Mouse (Mus musculus) kidney, embryonic 16.5 days (tissue): ENCODE results near the gene Rbm38. TPM values are rescaled to one million over a fixed set of nuclear protein-coding genes. Genes with fewer than 3 reads are reported as not detected.

ENCODE experiments used
- ATAC-seq: fragments of 200-750 bp; cut with Nextera tagmentation; 2 replicates; pipeline ENCODE4 v1.8.0; 2017; ENCODE audit warnings: moderate TSS enrichment; ENCODE audit not compliant: low FRiP score, low TSS enrichment
- H3K27ac ChIP-seq: fragments of 300-500 bp; sonication (generic); 2 replicates; pipeline ENCODE4 v1.5.1; 2014; ENCODE audit warnings: low read length
- H3K27me3 ChIP-seq: fragments of 300-500 bp; sonication (generic); 2 replicates; pipeline ENCODE4 v1.6.1; 2014; ENCODE audit warnings: low read length, control low read depth, mixed read lengths; ENCODE audit not compliant: insufficient read depth
- H3K36me3 ChIP-seq: fragments of 300-500 bp; sonication (generic); 2 replicates; pipeline ENCODE4 v1.6.1; 2014; ENCODE audit warnings: low read length, control low read depth, mixed read lengths; ENCODE audit not compliant: insufficient read depth
- H3K4me1 ChIP-seq: fragments of 300-500 bp; sonication (generic); 2 replicates; pipeline ENCODE4 v1.6.1; 2014; ENCODE audit warnings: low read length, control low read depth, mixed read lengths; ENCODE audit not compliant: insufficient read depth
- H3K4me2 ChIP-seq: fragments of 300-500 bp; sonication (generic); replicated peaks from 2 replicates; pipeline ENCODE4 v1.6.1; 2014; ENCODE audit warnings: low read depth, low read length
- H3K4me3 ChIP-seq: fragments of 300-500 bp; sonication (generic); 2 replicates; pipeline ENCODE4 v1.5.1; 2014; ENCODE audit warnings: mild to moderate bottlenecking, low read length
- H3K9ac ChIP-seq: fragments of 300-500 bp; sonication (generic); replicated peaks from 2 replicates; pipeline ENCODE4 v1.6.1; 2014; ENCODE audit warnings: low read length
- H3K9me3 ChIP-seq: fragments of 300-500 bp; sonication (generic); 2 replicates; pipeline ENCODE4 v1.6.1; 2016; ENCODE audit warnings: low read length, control low read depth
- WGBS: fragments of 180-500 bp; shearing (Covaris S2); extraction: QIAGEN DNeasy Blood & Tissue Kit; methylation state at CpG from one replicate; pipeline ENCODE4 v1.1.7; 2014; 5-methylcytosine and 5-hydroxymethylcytosine counted together
- polyA plus RNA-seq: library from polyadenylated mRNA; unstranded; fragments of >200 nt; fragmentation: Nextera tagmentation; extraction: Ambion mirVana; gene quantifications from 2 replicates; pipeline ENCODE4 v1.2.1, GENCODE M21; 2015

Rbm38 gene
- polyA plus RNA-seq, 1 experiment from 2014 or later: 35.4 TPM

DNA sequence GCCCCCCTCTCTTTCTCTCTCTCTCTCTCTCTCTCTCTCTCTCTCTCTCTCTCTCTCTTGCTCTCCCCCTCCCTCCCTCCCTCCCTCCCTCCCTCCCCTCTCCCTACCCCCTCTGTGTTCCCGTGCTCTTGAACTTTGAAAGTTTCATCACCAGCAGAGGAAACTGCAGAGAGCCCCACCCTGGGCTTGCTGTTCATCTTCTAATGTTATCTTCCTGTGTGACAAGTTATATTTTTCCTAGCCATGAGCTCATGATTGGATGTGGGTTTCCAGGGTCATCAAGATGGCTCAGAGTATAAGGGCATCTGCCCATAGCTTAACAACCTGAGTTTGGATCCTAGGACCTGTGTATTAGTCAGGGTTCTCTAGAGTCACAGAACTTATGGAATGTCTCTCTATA is 42.9 kb downstream of the Rbm38 start:
- no peak for ATAC-seq
- H3K36me3 ChIP-seq: no peaks in the 10 kb centered on the region

DNA sequence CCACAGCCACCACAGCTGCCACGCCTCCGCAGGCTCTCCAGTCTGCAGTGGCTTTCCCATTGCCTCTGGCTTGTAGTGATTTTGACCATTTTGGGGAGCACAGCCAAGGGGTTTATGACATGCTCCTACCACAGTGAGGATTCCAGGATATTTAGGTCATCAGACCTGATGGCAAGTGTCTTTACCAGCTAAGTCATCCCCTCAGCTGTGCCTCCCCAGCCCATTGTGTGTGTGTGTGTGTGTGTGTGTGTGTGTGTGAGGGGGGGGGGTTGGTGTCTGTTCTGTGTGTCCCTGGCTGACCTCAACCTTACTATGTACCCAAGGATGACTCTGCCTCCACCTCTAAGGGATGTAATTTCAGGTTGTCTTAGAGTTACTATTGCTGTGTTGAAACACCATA is 44.6 kb downstream of the Rbm38 start:
- H3K4me3 ChIP-seq: no peak overlapping the region
- H3K27me3 ChIP-seq: no peaks in the 10 kb centered on the region
- no peak overlapping the region for H3K27ac ChIP-seq
- H3K4me1 ChIP-seq: 0 out of 2 replicates have a peak, but pooled peaks cover 3% of the 10 kb centered on the region
- H3K9ac ChIP-seq: no peak overlapping the region
- H3K36me3 ChIP-seq: no peaks in the 10 kb centered on the region
- H3K9me3 ChIP-seq: no peaks in the 10 kb centered on the region; the same call in 1 of the 2 replicates
- WGBS: 95% methylated on average over 2 of the region's 2 CpGs
- no peak overlapping the region for H3K4me2 ChIP-seq
- no peak for ATAC-seq

More for the DNA sequence above, 42.9 kb downstream of the Rbm38 start:
- no CpG with 5 or more reads among the region's 1 CpGs for WGBS
- H3K4me1 ChIP-seq: 0 out of 2 replicates have a peak, but pooled peaks cover 3% of the 10 kb centered on the region
- no peak overlapping the region for H3K27ac ChIP-seq
- no peak overlapping the region for H3K4me2 ChIP-seq
- no peak overlapping the region for H3K9ac ChIP-seq
- no peak overlapping the region for H3K4me3 ChIP-seq
- no peaks in the 10 kb centered on the region for H3K27me3 ChIP-seq
- H3K9me3 ChIP-seq: no peaks in the 10 kb centered on the region; the same call in 1 of the 2 replicates

DNA sequence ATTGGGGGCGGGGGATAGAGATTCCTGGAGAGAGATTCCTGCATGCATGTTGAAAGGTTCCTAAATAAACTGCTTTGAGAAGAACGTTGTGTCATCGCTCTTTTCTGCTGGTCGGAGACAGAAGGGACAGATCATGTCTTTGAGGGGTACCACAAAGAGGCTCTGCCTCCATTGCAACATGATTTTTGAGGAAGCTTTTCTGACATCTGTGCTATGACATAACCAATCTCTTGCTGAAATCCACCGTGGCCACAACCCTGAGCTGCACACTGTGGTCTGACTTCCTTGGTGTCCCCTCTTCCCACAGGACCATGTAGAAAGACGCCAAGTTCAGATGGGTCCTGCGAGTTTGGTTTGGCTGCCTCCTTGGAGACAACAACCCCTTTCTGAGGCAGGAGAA is 52.6 kb downstream of the Rbm38 start:
- Histone ChIP-seq H3K27ac (no peak overlapping the region), H3K4me2 (no peak overlapping the region), H3K9ac (no peak overlapping the region), H3K4me1 (no peaks in the 10 kb centered on the region), H3K9me3 (no peaks in the 10 kb centered on the region; the same call in 1 of the 2 replicates), H3K4me3 (no peak overlapping the region), H3K36me3 (no peaks in the 10 kb centered on the region), H3K27me3 (no peaks in the 10 kb centered on the region)
- 91% methylated on average over 7 of the region's 7 CpGs for WGBS
- no peak for ATAC-seq

DNA sequence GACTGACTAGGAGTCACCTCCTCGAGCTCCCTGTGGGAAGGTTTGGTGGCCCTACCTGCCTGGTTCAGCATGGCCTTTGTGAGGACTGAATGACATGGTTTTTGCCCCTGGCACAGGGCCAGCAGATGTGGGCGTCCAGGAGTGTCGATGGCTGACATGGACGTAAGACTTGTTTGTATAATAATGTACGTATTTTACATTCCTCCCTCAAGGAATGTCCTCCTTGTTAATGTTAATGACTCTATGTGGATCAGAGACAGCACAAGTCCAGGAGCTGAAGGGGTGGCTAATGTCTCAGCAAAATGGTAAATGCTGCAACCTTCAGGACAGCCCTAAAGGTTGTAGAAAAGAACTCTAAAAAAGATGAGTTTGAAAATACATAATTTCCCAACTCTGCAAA is 53.4 kb downstream of the Rbm38 start:
- Histone ChIP-seq H3K36me3 (no peaks in the 10 kb centered on the region), H3K4me3 (no peak overlapping the region), H3K4me2 (no peak overlapping the region), H3K9ac (no peak overlapping the region), H3K4me1 (no peaks in the 10 kb centered on the region), H3K27ac (no peak overlapping the region), H3K27me3 (no peaks in the 10 kb centered on the region), H3K9me3 (no peaks in the 10 kb centered on the region)
- ATAC-seq: no peak
- WGBS: 46% methylated on average over 5 of the region's 5 CpGs

DNA sequence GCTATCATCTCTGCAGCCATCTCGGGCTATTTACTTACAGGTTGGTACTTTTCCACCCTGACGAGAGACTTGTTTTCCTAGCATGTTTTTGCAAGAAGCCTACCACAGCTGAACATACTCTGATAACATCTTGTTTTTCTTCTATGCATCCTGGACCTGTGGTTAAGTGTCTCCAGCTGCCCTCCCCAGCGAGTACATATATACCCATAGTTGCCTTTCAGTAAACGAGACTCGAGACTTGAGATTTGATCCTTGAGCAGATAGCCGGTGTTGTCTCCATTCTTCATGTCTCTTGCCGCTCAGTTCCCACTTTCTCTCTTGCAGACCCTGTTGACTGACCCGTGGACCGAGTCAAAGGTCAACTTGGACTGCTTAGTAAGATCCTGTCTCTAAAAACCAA is 56.6 kb downstream of the Rbm38 start:
- no peak for ATAC-seq
- Histone ChIP-seq H3K4me2 (no peak overlapping the region), H3K36me3 (no peaks in the 10 kb centered on the region), H3K9me3 (no peaks in the 10 kb centered on the region), H3K27ac (no peak overlapping the region), H3K4me1 (0 out of 2 replicates have a peak, but pooled peaks cover 3% of the 10 kb centered on the region), H3K27me3 (no peaks in the 10 kb centered on the region; the same call in 1 of the 2 replicates), H3K9ac (no peak overlapping the region), H3K4me3 (no peak overlapping the region)
- 61% methylated on average over 9 of the region's 9 CpGs for WGBS

DNA sequence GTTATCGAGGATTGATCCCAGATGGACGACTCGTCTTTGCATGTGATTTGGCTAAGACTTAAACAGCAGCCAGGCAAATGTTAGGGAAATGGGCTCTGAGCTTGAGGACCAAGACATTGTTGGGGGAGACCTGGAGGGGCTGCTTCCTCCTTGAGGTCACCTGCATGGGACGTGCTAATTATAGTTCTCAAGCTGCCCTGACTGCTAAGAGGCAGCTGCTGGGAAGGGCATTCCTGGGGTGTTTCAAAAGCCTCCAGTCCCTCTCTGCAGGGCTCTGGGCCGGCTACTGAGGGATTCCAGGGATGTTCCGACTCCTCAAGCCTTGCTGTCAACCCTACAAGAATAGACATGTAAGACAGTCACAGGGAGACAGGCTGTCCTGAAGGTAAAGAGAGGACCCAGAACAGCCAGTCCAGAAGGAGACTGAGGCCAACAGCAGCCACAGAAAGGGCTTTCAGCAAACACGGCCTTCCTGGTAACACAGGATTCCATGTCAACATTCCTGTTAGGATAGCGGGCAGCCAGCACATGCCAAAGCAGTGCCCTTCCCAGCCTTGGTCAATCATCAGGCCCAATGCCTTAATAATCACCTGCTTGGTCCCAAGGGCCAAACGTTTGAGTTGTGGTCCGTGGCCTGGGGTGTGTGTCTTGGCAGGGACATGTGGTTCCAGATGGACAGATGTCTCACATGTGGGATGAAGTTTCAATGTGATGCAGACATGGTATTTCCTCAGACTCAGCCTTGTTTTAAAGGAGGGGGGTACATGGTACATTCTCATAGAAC is 59.7 kb downstream of the Rbm38 start:
- ATAC-seq: no peak
- no peaks in the 10 kb centered on the region; the same call in 1 of the 2 replicates for H3K27me3 ChIP-seq
- 62% methylated on average over 10 of the region's 10 CpGs for WGBS
- H3K9ac ChIP-seq: no peak overlapping the region
- H3K4me1 ChIP-seq: 0 out of 2 replicates have a peak, but pooled peaks cover 5% of the 10 kb centered on the region
- H3K9me3 ChIP-seq: no peaks in the 10 kb centered on the region
- H3K4me2 ChIP-seq: no peak overlapping the region
- H3K36me3 ChIP-seq: no peaks in the 10 kb centered on the region
- no peak overlapping the region for H3K4me3 ChIP-seq
- H3K27ac ChIP-seq: no peak overlapping the region

DNA sequence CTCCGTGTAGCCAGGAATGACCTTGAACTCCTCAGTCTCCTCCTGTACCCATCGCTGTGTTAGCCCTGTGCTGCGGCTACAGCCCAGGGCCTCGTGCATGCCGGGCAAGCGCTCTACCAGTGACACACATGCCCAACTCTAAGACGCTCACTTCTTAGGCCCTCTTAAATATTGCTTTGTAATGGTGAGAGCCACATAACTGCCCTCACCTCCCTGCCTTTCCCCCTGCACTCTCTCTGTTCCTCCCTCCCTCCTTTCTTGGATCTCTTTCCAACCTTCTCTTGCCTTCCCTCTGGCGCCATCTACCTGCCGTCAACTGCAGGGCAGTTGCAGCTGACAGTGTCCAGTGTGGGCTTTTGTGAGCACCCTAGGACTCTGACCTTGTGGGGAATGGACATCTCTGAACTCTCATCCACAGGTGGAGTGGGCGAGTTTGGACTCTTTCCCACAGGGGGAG is 60.5 kb downstream of the Rbm38 start:
- WGBS: 34% methylated on average over 10 of the region's 10 CpGs
- H3K9me3 ChIP-seq: no peaks in the 10 kb centered on the region
- ATAC-seq: peak; percentile 74

DNA sequence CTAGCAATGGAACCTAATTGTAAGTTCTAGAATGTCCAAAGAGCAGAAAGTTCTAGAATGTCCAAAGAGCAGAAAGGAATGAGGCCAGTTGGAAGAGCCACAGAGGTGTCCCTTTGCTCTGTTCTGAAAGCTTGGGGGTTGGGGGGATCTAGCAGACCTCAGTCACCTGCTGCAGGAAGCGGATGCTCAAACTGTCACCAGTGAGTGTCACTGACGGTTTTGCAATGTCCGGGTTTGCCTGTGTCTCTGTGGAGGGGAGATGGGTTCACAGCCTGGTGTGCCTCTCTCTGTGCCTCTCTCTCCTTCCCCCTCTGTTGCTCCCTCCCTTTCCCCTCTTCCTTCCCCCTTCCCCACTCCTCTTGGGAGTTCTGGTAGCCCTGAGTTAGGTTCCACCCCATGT is 62.4 kb downstream of the Rbm38 start:
- Histone ChIP-seq H3K36me3 (no peaks in the 10 kb centered on the region), H3K9me3 (no peaks in the 10 kb centered on the region), H3K4me2 (no peak overlapping the region), H3K27me3 (no peaks in the 10 kb centered on the region; the same call in 1 of the 2 replicates), H3K9ac (no peak overlapping the region), H3K4me3 (no peak overlapping the region), H3K4me1 (0 out of 2 replicates have a peak, but pooled peaks cover 5% of the 10 kb centered on the region), H3K27ac (no peak overlapping the region)
- ATAC-seq: no peak
- WGBS: 80% methylated on average over 3 of the region's 3 CpGs

More for the DNA sequence above, 60.5 kb downstream of the Rbm38 start:
- H3K9ac ChIP-seq: 0 out of 2 replicates have a peak overlapping the region, but pooled peaks have one; percentile 26
- H3K4me1 ChIP-seq: 0 out of 2 replicates have a peak, but pooled peaks cover 5% of the 10 kb centered on the region
- H3K27ac ChIP-seq: no peak overlapping the region
- H3K36me3 ChIP-seq: no peaks in the 10 kb centered on the region
- no peak overlapping the region for H3K4me3 ChIP-seq
- no peaks in the 10 kb centered on the region; the same call in 1 of the 2 replicates for H3K27me3 ChIP-seq
- H3K4me2 ChIP-seq: no peak overlapping the region

DNA sequence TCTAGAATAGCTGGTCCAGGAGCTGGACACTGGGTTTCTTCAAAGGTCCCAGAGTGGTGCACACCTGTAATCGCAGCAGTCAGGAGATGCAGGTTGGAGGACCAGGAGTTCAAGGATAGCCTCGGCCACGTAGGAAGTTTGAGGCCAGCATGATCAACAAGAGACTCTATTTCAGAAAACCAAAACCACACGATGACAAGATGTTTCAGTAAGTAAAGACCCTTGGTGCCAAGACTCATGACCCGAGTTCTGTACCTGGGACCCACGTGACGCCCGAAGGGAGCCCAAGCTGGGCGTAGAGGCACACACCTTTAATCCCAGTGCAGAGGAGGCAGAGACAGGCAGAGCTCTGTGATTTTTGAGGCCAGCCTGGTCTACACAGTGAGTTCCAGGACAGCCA is 62.8 kb downstream of the Rbm38 start:
- Histone ChIP-seq H3K36me3 (no peaks in the 10 kb centered on the region), H3K27me3 (no peaks in the 10 kb centered on the region; the same call in 1 of the 2 replicates), H3K9ac (no peak overlapping the region), H3K4me3 (no peak overlapping the region), H3K4me1 (0 out of 2 replicates have a peak, but pooled peaks cover 5% of the 10 kb centered on the region), H3K4me2 (peak overlapping the region; percentile 44; the same call in 1 of the 2 replicates), H3K9me3 (no peaks in the 10 kb centered on the region), H3K27ac (no peak overlapping the region)
- 84% methylated on average over 9 of the region's 9 CpGs for WGBS
- ATAC-seq: no peak
